Mouse (Mus musculus) myocyte (in vitro differentiated cells): Measurements from ENCODE around the gene Lrig1. TPM values are rescaled to one million over a fixed set of nuclear protein-coding genes. Genes with fewer than 3 reads are reported as not detected.
A peak's percentile ranks its signal among the peaks of the same experiment; 100 is the strongest.

Experiments
- H3K27me3 ChIP-seq: one replicate; pipeline ENCODE4 v1.6.1; 2011; ENCODE audit not compliant: control insufficient read depth, insufficient read depth, insufficient read length
- H3K36me3 ChIP-seq: one replicate; pipeline ENCODE4 v1.6.1; 2011; ENCODE audit not compliant: control insufficient read depth, insufficient read depth
- H3K4me2 ChIP-seq: one replicate; pipeline ENCODE4 v1.6.1; 2011; ENCODE audit warnings: low read depth, control low read depth
- H3K4me3 ChIP-seq: one replicate; pipeline ENCODE4 v1.5.1; 2011; ENCODE audit warnings: mild to moderate bottlenecking, control low read depth, moderate library complexity
- H3K79me2 ChIP-seq: one replicate; pipeline ENCODE4 v1.6.1; 2011; ENCODE audit not compliant: control insufficient read depth, insufficient read depth
- H3ac ChIP-seq: one replicate; pipeline ENCODE4 v1.6.1; 2011; ENCODE audit not compliant: control insufficient read depth, insufficient read length
- CEBPB ChIP-seq: IDR thresholded peaks from 2 replicates; pipeline ENCODE4 v1.6.1; 2011; ENCODE audit warnings: mild to moderate bottlenecking, moderate library complexity; ENCODE audit not compliant: poor library complexity, insufficient read depth, severe bottlenecking
- E2F4 ChIP-seq: IDR thresholded peaks from one replicate; pipeline ENCODE4 v1.6.1; 2011; ENCODE audit warnings: mild to moderate bottlenecking, control low read depth, moderate library complexity; ENCODE audit not compliant: insufficient read depth
- MAX ChIP-seq: IDR thresholded peaks from one replicate; pipeline ENCODE4 v1.6.1; 2011; ENCODE audit warnings: low read depth, mild to moderate bottlenecking, control low read depth
- MYOD1 ChIP-seq, 3 experiments: IDR thresholded peaks; one replicate each; pipeline ENCODE4 v1.6.1; 2011; ENCODE audit warnings: control low read depth in 2 of 3, low read depth in 2 of 3, mild to moderate bottlenecking in 2 of 3, moderate library complexity in 1 of 3; ENCODE audit not compliant: insufficient read length in 2 of 3, control insufficient read depth in 1 of 3
- MYOG ChIP-seq, 3 experiments: IDR thresholded peaks; one replicate each; pipeline ENCODE4 v1.6.1; 2011; ENCODE audit warnings: control low read depth in 2 of 3, low read depth in 2 of 3, mild to moderate bottlenecking in 2 of 3; ENCODE audit not compliant: insufficient read length in 2 of 3, control insufficient read depth in 1 of 3, insufficient read depth in 1 of 3
- POLR2A ChIP-seq: IDR thresholded peaks from one replicate; pipeline ENCODE4 v1.6.1; 2011; ENCODE audit warnings: low read depth, mild to moderate bottlenecking, control low read depth, moderate library complexity; ENCODE audit not compliant: insufficient read length
- POLR2AphosphoS2 ChIP-seq: IDR thresholded peaks from one replicate; pipeline ENCODE4 v1.6.1; 2011; ENCODE audit warnings: low read depth, control low read depth; ENCODE audit not compliant: insufficient read length
- REST ChIP-seq: IDR thresholded peaks from one replicate; pipeline ENCODE4 v1.6.1; 2011; ENCODE audit warnings: mild to moderate bottlenecking, control low read depth, moderate library complexity; ENCODE audit not compliant: insufficient read depth, insufficient read length
- SRF ChIP-seq: IDR thresholded peaks from one replicate; pipeline ENCODE4 v1.6.1; 2011; ENCODE audit warnings: low read depth; ENCODE audit not compliant: control insufficient read depth, insufficient read length
- TCF12 ChIP-seq: IDR thresholded peaks from one replicate; pipeline ENCODE4 v1.6.1; 2011; ENCODE audit warnings: mild to moderate bottlenecking, control low read depth; ENCODE audit not compliant: poor library complexity, insufficient read depth, severe bottlenecking
- TCF3 ChIP-seq: IDR thresholded peaks from one replicate; pipeline ENCODE4 v1.6.1; 2011; ENCODE audit warnings: low read depth, control low read depth; ENCODE audit not compliant: insufficient read length
- USF1 ChIP-seq: IDR thresholded peaks from one replicate; pipeline ENCODE4 v1.6.1; 2011; ENCODE audit warnings: low read depth, mild to moderate bottlenecking, control low read depth, moderate library complexity
- polyA plus RNA-seq: library from polyadenylated mRNA; unstranded; fragments of >200 nt; fragmentation: generic; extraction: Trizol; gene quantifications from one replicate; pipeline ENCODE4 v1.2.1, GENCODE M21; 2012; ENCODE audit warnings: missing spikeins

Gene Lrig1
- 22.1 TPM for polyA plus RNA-seq

- H3K79me2 ChIP-seq = peaks cover 44% of the 10 kb centered on the region
- H3K27me3 ChIP-seq = no peaks in the 10 kb centered on the region
- peak within 1 kb of the TSS; percentile 44 for H3K4me3 ChIP-seq
- peak within 1 kb of the TSS; percentile 54 for H3ac ChIP-seq
- H3K36me3 ChIP-seq = no peaks in the 10 kb centered on the region
- H3K4me2 ChIP-seq = peak within 1 kb of the TSS; percentile 100
- TF ChIP-seq MYOD1 (IDR thresholded peaks at IDR 0.05; ENCODE audit: control insufficient read depth in 1 of 3, insufficient read length in 2 of 3, low read depth in 2 of 3) (no peak), SRF (peak; percentile 38), CEBPB (no peak), TCF3 (peak; percentile 20), USF1 (no peak), POLR2A (peak; percentile 98), POLR2AphosphoS2 (peak; percentile 97), TCF12 (no peak), MYOG (IDR thresholded peaks at IDR 0.05; ENCODE audit: control insufficient read depth in 1 of 3, insufficient read depth in 1 of 3, insufficient read length in 2 of 3, low read depth in 2 of 3) (no peak), REST (peak; percentile 28), MAX (no peak), E2F4 (peak; percentile 35)
Observed at GRCm38 (mm10) chr6:94700067-94700491, at the start of gene Lrig1. Lrig1 (minus strand) TSS chr6:94700158.

GRCm38 (mm10) chr6:94749626-94750025 is 49.7 kb upstream of the Lrig1 start:
- TF ChIP-seq SRF = no peak
- TF ChIP-seq USF1 = no peak
- no peak for TF ChIP-seq CEBPB
- no peak for TF ChIP-seq MYOD1 (IDR thresholded peaks at IDR 0.05; ENCODE audit: control insufficient read depth in 1 of 3, insufficient read length in 2 of 3, low read depth in 2 of 3)
- TF ChIP-seq POLR2A = no peak
- no peak for TF ChIP-seq REST
- Histone ChIP-seq H3K4me2 (no peak overlapping the region), H3K27me3 (no peaks in the 10 kb centered on the region), H3K79me2 (no peaks in the 10 kb centered on the region), H3K36me3 (no peaks in the 10 kb centered on the region), H3K4me3 (no peak overlapping the region), H3ac (no peak overlapping the region)

- Histone ChIP-seq H3K27me3 (no peaks in the 10 kb centered on the region), H3K4me3 (no peak overlapping the region), H3K79me2 (no peaks in the 10 kb centered on the region), H3K36me3 (no peaks in the 10 kb centered on the region), H3K4me2 (no peak overlapping the region), H3ac (no peak overlapping the region)
- TF ChIP-seq MYOG (IDR thresholded peaks at IDR 0.05; ENCODE audit: control insufficient read depth in 1 of 3, insufficient read depth in 1 of 3, insufficient read length in 2 of 3, low read depth in 2 of 3) = no peak
- no peak for TF ChIP-seq TCF3
- TF ChIP-seq E2F4 = no peak
- TF ChIP-seq TCF12 = no peak
- TF ChIP-seq SRF = no peak
- no peak for TF ChIP-seq POLR2A
- no peak for TF ChIP-seq POLR2AphosphoS2
- TF ChIP-seq MYOD1 (IDR thresholded peaks at IDR 0.05; ENCODE audit: control insufficient read depth in 1 of 3, insufficient read length in 2 of 3, low read depth in 2 of 3) = no peak
- no peak for TF ChIP-seq REST
- TF ChIP-seq CEBPB = no peak
- TF ChIP-seq USF1 = no peak
- no peak for TF ChIP-seq MAX
Observed at GRCm38 (mm10) chr6:94748361-94748760, 48.4 kb upstream of the Lrig1 start.

- Histone ChIP-seq H3K36me3 (no peaks in the 10 kb centered on the region), H3ac (no peak overlapping the region), H3K79me2 (no peaks in the 10 kb centered on the region), H3K27me3 (no peaks in the 10 kb centered on the region), H3K4me2 (no peak overlapping the region), H3K4me3 (no peak overlapping the region)
- no peak for TF ChIP-seq E2F4
- no peak for TF ChIP-seq USF1
- TF ChIP-seq POLR2A = no peak
- no peak for TF ChIP-seq MAX
- no peak for TF ChIP-seq TCF12
- no peak for TF ChIP-seq CEBPB
- TF ChIP-seq TCF3 = no peak
- TF ChIP-seq REST = no peak
- TF ChIP-seq MYOG (IDR thresholded peaks at IDR 0.05; ENCODE audit: control insufficient read depth in 1 of 3, insufficient read depth in 1 of 3, insufficient read length in 2 of 3, low read depth in 2 of 3) = no peak
- no peak for TF ChIP-seq SRF
- no peak for TF ChIP-seq MYOD1 (IDR thresholded peaks at IDR 0.05; ENCODE audit: control insufficient read depth in 1 of 3, insufficient read length in 2 of 3, low read depth in 2 of 3)
Observed at GRCm38 (mm10) chr6:94740117-94740729, 40.3 kb upstream of the Lrig1 start.
